In genomic region chr4:63156726-63157634, GRCm38 (mm10) we compare ENCODE assay signal across 20 mouse cellular contexts. TPM values are rescaled to one million over a fixed set of nuclear protein-coding genes. Genes with fewer than 3 reads are reported as not detected.
DNase-seq lines count a peak whose midpoint lies in the region; ATAC-seq and TF ChIP-seq lines count a peak whose summit lies in the region.
"Had no signal": no experiment of that assay in that cellular context is flagged by ENCODE, and none has a peak within 500 bp of the region (broad histone marks: within the 10 kb centered on the region; RNA-seq: fewer than 3 reads in every experiment).

No protein-coding gene starts in this region.

- peaks cover 8% of the 10 kb centered on the region; the same call in 1 of the 2 replicates for H3K4me1 ChIP-seq in intestine, postnatal 0 days (replicated peaks; ENCODE audit: control insufficient read depth, insufficient read depth, low read length)
- H3K4me1 ChIP-seq in stomach, embryonic 14.5 days (ENCODE audit: control insufficient read depth, insufficient read depth, low read length), result no peaks in the 10 kb centered on the region
- H3K4me1 ChIP-seq: forebrain, embryonic 12.5 days; limb, embryonic 12.5 days; neural tube, embryonic 13.5 days had no signal

- H3K9ac ChIP-seq in intestine, postnatal 0 days (ENCODE audit: low read depth, low read length), result no peak overlapping the region
- no peak overlapping the region for H3K9ac ChIP-seq in stomach, embryonic 14.5 days (replicated peaks; ENCODE audit: low read depth, low read length)
- H3K9ac ChIP-seq: embryonic facial prominence, embryonic 15.5 days; forebrain, embryonic 12.5 days; limb, embryonic 12.5 days; neural tube, embryonic 13.5 days had no signal

- ATAC-seq in intestine, postnatal 0 days, result peak; percentile 84
- peak; percentile 88 for ATAC-seq in stomach, embryonic 14.5 days (ENCODE audit: insufficient number of reproducible peaks, insufficient read depth, low FRiP score, low read depth)
- ATAC-seq: activated CD4-positive, CD25-positive, alpha-beta regulatory T cell, adult 4 months had no signal

- no peaks in the 10 kb centered on the region for H3K9me3 ChIP-seq in intestine, postnatal 0 days (ENCODE audit: control insufficient read depth)
- no peaks in the 10 kb centered on the region for H3K9me3 ChIP-seq in stomach, embryonic 14.5 days (ENCODE audit: control insufficient read depth, low read depth, low read length)
- H3K9me3 ChIP-seq: embryonic facial prominence, embryonic 15.5 days; forebrain, embryonic 12.5 days; limb, embryonic 12.5 days; neural tube, embryonic 13.5 days had no signal

- WGBS in intestine, postnatal 0 days, result 30% methylated on average over 8 of the region's 8 CpGs
- WGBS in large intestine, adult 2 months, result 25% methylated on average over 8 of the region's 8 CpGs
- WGBS in stomach, embryonic 14.5 days, result 45% methylated on average over 8 of the region's 8 CpGs

- H3K27ac ChIP-seq in intestine, postnatal 0 days (ENCODE audit: low read depth, low read length), result peak overlapping the region; percentile 9
- peak overlapping the region; percentile 79 for H3K27ac ChIP-seq in stomach, embryonic 14.5 days (ENCODE audit: low read length)
- H3K27ac ChIP-seq: embryonic facial prominence, embryonic 15.5 days; forebrain, embryonic 12.5 days; limb, embryonic 12.5 days; neural tube, embryonic 13.5 days had no signal

- no peak overlapping the region for H3K4me2 ChIP-seq in intestine, postnatal 0 days (replicated peaks; ENCODE audit: low read depth)
- H3K4me2 ChIP-seq in stomach, embryonic 14.5 days (replicated peaks; ENCODE audit: low read depth, low read length), result no peak overlapping the region
- H3K4me2 ChIP-seq: embryonic facial prominence, embryonic 15.5 days; forebrain, embryonic 12.5 days; limb, embryonic 12.5 days; neural tube, embryonic 13.5 days had no signal

- no peak for TF ChIP-seq CTCF in intestine, postnatal 0 days (IDR thresholded peaks at IDR 0.05; ENCODE audit: low read depth)

- no peak overlapping the region for H3K4me3 ChIP-seq in intestine, postnatal 0 days (ENCODE audit: low read depth, low read length)
- H3K4me3 ChIP-seq in stomach, embryonic 14.5 days (ENCODE audit: low read depth, low read length), result no peak overlapping the region
- H3K4me3 ChIP-seq: embryonic facial prominence, embryonic 15.5 days; forebrain, embryonic 12.5 days; limb, embryonic 12.5 days; neural tube, embryonic 13.5 days had no signal

- H3K36me3 ChIP-seq in intestine, postnatal 0 days (ENCODE audit: control insufficient read depth, insufficient read depth), result no peaks in the 10 kb centered on the region
- H3K36me3 ChIP-seq in stomach, embryonic 14.5 days (ENCODE audit: control insufficient read depth, insufficient read depth, low read length), result no peaks in the 10 kb centered on the region
- H3K36me3 ChIP-seq: embryonic facial prominence, embryonic 15.5 days; forebrain, embryonic 12.5 days; limb, embryonic 12.5 days; neural tube, embryonic 13.5 days had no signal

- DNase-seq in kidney, adult 9 months, result peak; percentile 90
- peak; percentile 36 for DNase-seq in large intestine, adult 2 months (ENCODE audit: low read depth, low spot score)
- no peak for DNase-seq in gastrocnemius, postnatal 4 days (ENCODE audit: low spot score in 2 of 2)
- DNase-seq in testis, postnatal 14 days (ENCODE audit: low spot score), result no peak
- DNase-seq in retina, postnatal 1 day, result no peak
- DNase-seq: cerebellum, adult 11 months; heart, postnatal 10 days; spleen, adult 18-20 months; thymus, adult 2 months had no signal

- H3K27me3 ChIP-seq in intestine, postnatal 0 days (replicated peaks; ENCODE audit: control insufficient read depth, insufficient read depth, low read length), result no peaks in the 10 kb centered on the region
- no peaks in the 10 kb centered on the region for H3K27me3 ChIP-seq in stomach, embryonic 14.5 days (ENCODE audit: control insufficient read depth, insufficient read depth, low read length)
- H3K27me3 ChIP-seq: embryonic facial prominence, embryonic 15.5 days; forebrain, embryonic 12.5 days; limb, embryonic 12.5 days; neural tube, embryonic 13.5 days had no signal

RNA-seq across cellular contexts. Expression of gene Ambp, which starts 2.4 kb away (rescaled TPM):
- polyA plus RNA-seq in intestine, postnatal 0 days (2015; fragmentation: Nextera tagmentation; extraction: Ambion mirVana), result 7.8 and 8.8 TPM in 2 replicates
- polyA plus RNA-seq in large intestine, adult 2 months (2012; rRNA removed), result 0.26 and 0.73 TPM in 2 replicates
- polyA plus RNA-seq in stomach, embryonic 14.5 days (2014; fragmentation: Nextera tagmentation; extraction: Ambion mirVana), result 33.0 and 54.6 TPM in 2 replicates
- 1 to 10 TPM in 1 of 2 experiments, under 1 TPM in 1; 0.64 to 4.5 TPM for total RNA-seq in gastrocnemius, postnatal 4 days (2021)
- total RNA-seq: common myeloid progenitor, adult 5-6 weeks; heart, adult 8-10 months; heart, postnatal 10 days; megakaryocyte, adult 5-6 weeks; midbrain, postnatal 0 days had no signal
- polyA plus RNA-seq: activated CD4-positive, CD25-positive, alpha-beta regulatory T cell, adult 4 months; forebrain, embryonic 12.5 days; midbrain, postnatal 0 days had no signal

RNA-seq across cellular contexts. Expression of gene Kif12, which starts 15.0 kb away (rescaled TPM):
- 61.9 and 75.5 TPM in 2 replicates for polyA plus RNA-seq in intestine, postnatal 0 days (2015; fragmentation: Nextera tagmentation; extraction: Ambion mirVana)
- 4.8 and 6.3 TPM in 2 replicates for polyA plus RNA-seq in large intestine, adult 2 months (2012; rRNA removed)
- polyA plus RNA-seq in stomach, embryonic 14.5 days (2014; fragmentation: Nextera tagmentation; extraction: Ambion mirVana), result 19.8 and 22.8 TPM in 2 replicates
- total RNA-seq in gastrocnemius, postnatal 4 days (2021), result not detected
- total RNA-seq: common myeloid progenitor, adult 5-6 weeks; heart, adult 8-10 months; heart, postnatal 10 days; megakaryocyte, adult 5-6 weeks had no signal
- polyA plus RNA-seq: activated CD4-positive, CD25-positive, alpha-beta regulatory T cell, adult 4 months; embryonic facial prominence, embryonic 15.5 days; forebrain, embryonic 12.5 days; neural tube, embryonic 13.5 days had no signal

RNA-seq across cellular contexts. Expression of gene Col27a1, which starts 56.8 kb away (rescaled TPM):
- polyA plus RNA-seq in intestine, postnatal 0 days (2015; fragmentation: Nextera tagmentation; extraction: Ambion mirVana), result 5.0 and 7.2 TPM in 2 replicates
- 5.5 and 6.0 TPM in 2 replicates for polyA plus RNA-seq in large intestine, adult 2 months (2012; rRNA removed)
- polyA plus RNA-seq in stomach, embryonic 14.5 days (2014; fragmentation: Nextera tagmentation; extraction: Ambion mirVana), result 23.6 and 24.8 TPM in 2 replicates
- total RNA-seq in gastrocnemius, postnatal 4 days (2021), result 10 to 100 TPM; 17.5 to 19.5 TPM

Comparison
In these comparisons a context has a peak if more than half of its experiments do, and no peak if none do; other contexts are left out.
1. DNase-seq: peak in kidney, adult 9 months (single experiment) and large intestine, adult 2 months (single experiment); none in gastrocnemius, postnatal 4 days (0 of 2), testis, postnatal 14 days (single experiment) and retina, postnatal 1 day (single experiment).